Mouse (Mus musculus): ENCODE measurements around the gene Nav2. TPM values are rescaled to one million over a fixed set of nuclear protein-coding genes. Genes with fewer than 3 reads are reported as not detected.
A peak's percentile ranks its signal among the peaks of the same experiment; 100 is the strongest.

The Nav2 gene
- polyA plus RNA-seq, 1 experiment, result 46.2 TPM

- peaks cover 7% of the 10 kb centered on the region; the same call in 1 of the 2 replicates for H3K27me3 ChIP-seq (ENCODE audit: control insufficient read depth, insufficient read depth, low read length)
- no peak overlapping the region for H3K4me3 ChIP-seq (ENCODE audit: control insufficient read depth, insufficient read depth, low read length)
- H3K36me3 ChIP-seq (ENCODE audit: control insufficient read depth, insufficient read depth, low read length), result no peaks in the 10 kb centered on the region
- peaks cover 14% of the 10 kb centered on the region for H3K4me1 ChIP-seq (replicated peaks; ENCODE audit: control insufficient read depth, insufficient read depth, low read length)
- TF ChIP-seq POLR2A (IDR thresholded peaks at IDR 0.05; ENCODE audit: control insufficient read depth, extremely low read depth, insufficient read depth, low read length, poor library complexity), result no peak
- TF ChIP-seq CTCF (IDR thresholded peaks at IDR 0.05; ENCODE audit: borderline replicate concordance, control insufficient read depth, extremely low read depth, insufficient read depth, low read length, poor library complexity), result no peak
- H3K27ac ChIP-seq (ENCODE audit: control insufficient read depth, insufficient read depth, low read length), result no peak overlapping the region
- WGBS, result 87% methylated on average over 4 of the region's 4 CpGs
- DNase-seq, result no peak
Observed at GRCm38 (mm10) chr7:49243079-49243478, 334.6 kb downstream of the Nav2 start.

GRCm38 (mm10) chr7:49245537-49246239 lies 337.2 kb downstream of the Nav2 start:
- WGBS, result under 1% methylated on average over 68 of the region's 68 CpGs
- H3K27ac ChIP-seq (ENCODE audit: control insufficient read depth, insufficient read depth, low read length), result no peak overlapping the region
- peaks cover 14% of the 10 kb centered on the region for H3K4me1 ChIP-seq (replicated peaks; ENCODE audit: control insufficient read depth, insufficient read depth, low read length)
- no peaks in the 10 kb centered on the region for H3K36me3 ChIP-seq (ENCODE audit: control insufficient read depth, insufficient read depth, low read length)
- H3K4me3 ChIP-seq (ENCODE audit: control insufficient read depth, insufficient read depth, low read length), result peak overlapping the region; percentile 35
- peak; percentile 83 for DNase-seq
- H3K27me3 ChIP-seq (ENCODE audit: control insufficient read depth, insufficient read depth, low read length), result peaks cover 7% of the 10 kb centered on the region; the same call in 1 of the 2 replicates
- TF ChIP-seq POLR2A (IDR thresholded peaks at IDR 0.05; ENCODE audit: control insufficient read depth, extremely low read depth, insufficient read depth, low read length, poor library complexity) (no peak), CTCF (IDR thresholded peaks at IDR 0.05; ENCODE audit: borderline replicate concordance, control insufficient read depth, extremely low read depth, insufficient read depth, low read length, poor library complexity) (0 out of 2 replicates have a peak, but pooled peaks have one; percentile 12)

GRCm38 (mm10) chr7:49246240-49246578 lies 337.7 kb downstream of the Nav2 start:
- WGBS, result 1% methylated on average over 31 of the region's 31 CpGs

GRCm38 (mm10) chr7:49246584-49247481 lies 338.3 kb downstream of the Nav2 start:
- Histone ChIP-seq H3K4me1 (replicated peaks; ENCODE audit: control insufficient read depth, insufficient read depth, low read length) (peaks cover 14% of the 10 kb centered on the region), H3K36me3 (ENCODE audit: control insufficient read depth, insufficient read depth, low read length) (no peaks in the 10 kb centered on the region), H3K4me3 (ENCODE audit: control insufficient read depth, insufficient read depth, low read length) (peak overlapping the region; percentile 35), H3K27ac (ENCODE audit: control insufficient read depth, insufficient read depth, low read length) (no peak overlapping the region), H3K27me3 (ENCODE audit: control insufficient read depth, insufficient read depth, low read length) (peaks cover 7% of the 10 kb centered on the region; the same call in 1 of the 2 replicates)
- TF ChIP-seq POLR2A (IDR thresholded peaks at IDR 0.05; ENCODE audit: control insufficient read depth, extremely low read depth, insufficient read depth, low read length, poor library complexity) (no peak), CTCF (IDR thresholded peaks at IDR 0.05; ENCODE audit: borderline replicate concordance, control insufficient read depth, extremely low read depth, insufficient read depth, low read length, poor library complexity) (no peak)
- 7% methylated on average over 50 of the region's 50 CpGs for WGBS
- peak; percentile 14 for DNase-seq

More at GRCm38 (mm10) chr7:49246240-49246578, 337.7 kb downstream of the Nav2 start:
- Histone ChIP-seq H3K27me3 (ENCODE audit: control insufficient read depth, insufficient read depth, low read length) (peaks cover 7% of the 10 kb centered on the region; the same call in 1 of the 2 replicates), H3K36me3 (ENCODE audit: control insufficient read depth, insufficient read depth, low read length) (no peaks in the 10 kb centered on the region), H3K4me3 (ENCODE audit: control insufficient read depth, insufficient read depth, low read length) (peak overlapping the region; percentile 35), H3K27ac (ENCODE audit: control insufficient read depth, insufficient read depth, low read length) (no peak overlapping the region), H3K4me1 (replicated peaks; ENCODE audit: control insufficient read depth, insufficient read depth, low read length) (peaks cover 14% of the 10 kb centered on the region)
- no peak for DNase-seq
- TF ChIP-seq POLR2A (IDR thresholded peaks at IDR 0.05; ENCODE audit: control insufficient read depth, extremely low read depth, insufficient read depth, low read length, poor library complexity) (no peak), CTCF (IDR thresholded peaks at IDR 0.05; ENCODE audit: borderline replicate concordance, control insufficient read depth, extremely low read depth, insufficient read depth, low read length, poor library complexity) (no peak)

GRCm38 (mm10) chr7:49247744-49248331 lies 339.3 kb downstream of the Nav2 start:
- TF ChIP-seq POLR2A (IDR thresholded peaks at IDR 0.05; ENCODE audit: control insufficient read depth, extremely low read depth, insufficient read depth, low read length, poor library complexity) (no peak), CTCF (IDR thresholded peaks at IDR 0.05; ENCODE audit: borderline replicate concordance, control insufficient read depth, extremely low read depth, insufficient read depth, low read length, poor library complexity) (no peak)
- Histone ChIP-seq H3K4me3 (ENCODE audit: control insufficient read depth, insufficient read depth, low read length) (no peak overlapping the region), H3K27ac (ENCODE audit: control insufficient read depth, insufficient read depth, low read length) (no peak overlapping the region), H3K4me1 (replicated peaks; ENCODE audit: control insufficient read depth, insufficient read depth, low read length) (peaks cover 14% of the 10 kb centered on the region), H3K36me3 (ENCODE audit: control insufficient read depth, insufficient read depth, low read length) (no peaks in the 10 kb centered on the region), H3K27me3 (ENCODE audit: control insufficient read depth, insufficient read depth, low read length) (peaks cover 7% of the 10 kb centered on the region; the same call in 1 of the 2 replicates)
- no peak for DNase-seq
- 52% methylated on average over 8 of the region's 8 CpGs for WGBS
